Mouse (Mus musculus) forebrain, embryonic 11.5 days (tissue): ENCODE data around the gene Tmem108. TPM values are rescaled to one million over a fixed set of nuclear protein-coding genes. Genes with fewer than 3 reads are reported as not detected.

Experiments used
- ATAC-seq: fragments of 200-750 bp; cut with Nextera tagmentation; replicated peaks from 2 replicates; pipeline ENCODE4 v1.8.0; 2017; ENCODE audit warnings: moderate TSS enrichment; ENCODE audit not compliant: low FRiP score
- DNase-seq: peaks from one replicate; pipeline ENCODE4 v3.0.0-alpha.2; 2017; ENCODE audit warnings: low spot score
- H3K27ac ChIP-seq: fragments of 300-500 bp; sonication (generic); 2 replicates; pipeline ENCODE4 v1.5.1; 2014; ENCODE audit warnings: low read depth, low read length
- H3K27me3 ChIP-seq: fragments of 300-500 bp; sonication (generic); 2 replicates; pipeline ENCODE4 v1.6.1; 2014; ENCODE audit warnings: mild to moderate bottlenecking, low read length, mixed read lengths; ENCODE audit not compliant: control insufficient read depth, insufficient read depth
- H3K36me3 ChIP-seq: fragments of 300-500 bp; sonication (generic); 2 replicates; pipeline ENCODE4 v1.6.1; 2014; ENCODE audit warnings: mild to moderate bottlenecking, low read length, moderate library complexity, mixed read lengths; ENCODE audit not compliant: control insufficient read depth, insufficient read depth
- H3K4me1 ChIP-seq: fragments of 300-500 bp; sonication (generic); replicated peaks from 2 replicates; pipeline ENCODE4 v1.6.1; 2014; ENCODE audit warnings: low read length, mixed read lengths; ENCODE audit not compliant: control insufficient read depth, insufficient read depth
- H3K4me2 ChIP-seq: fragments of 300-500 bp; sonication (generic); 2 replicates; pipeline ENCODE4 v1.6.1; 2014; ENCODE audit warnings: low read depth, mild to moderate bottlenecking, low read length, moderate library complexity, mixed read lengths; ENCODE audit not compliant: severe bottlenecking
- H3K4me3 ChIP-seq: fragments of 300-500 bp; sonication (generic); 2 replicates; pipeline ENCODE4 v1.5.1; 2014; ENCODE audit warnings: low read depth, low read length
- H3K9ac ChIP-seq: fragments of 300-500 bp; sonication (generic); 2 replicates; pipeline ENCODE4 v1.6.1; 2014; ENCODE audit warnings: low read length
- H3K9me3 ChIP-seq: fragments of 300-500 bp; sonication (generic); 2 replicates; pipeline ENCODE4 v1.6.1; 2016; ENCODE audit warnings: low read length, mixed read lengths; ENCODE audit not compliant: control insufficient read depth
- WGBS: fragments of 180-500 bp; shearing (Covaris S2); extraction: QIAGEN DNeasy Blood & Tissue Kit; methylation state at CpG from one replicate; pipeline ENCODE4 v1.1.7; 2014; 5-methylcytosine and 5-hydroxymethylcytosine counted together
- polyA plus RNA-seq: library from polyadenylated mRNA; unstranded; fragments of >200 nt; fragmentation: Nextera tagmentation; extraction: Ambion mirVana; gene quantifications from 2 replicates; pipeline ENCODE4 v1.2.1, GENCODE M21; 2014

Gene Tmem108
- 27.2 and 28.4 TPM in 2 replicates for polyA plus RNA-seq

DNA sequence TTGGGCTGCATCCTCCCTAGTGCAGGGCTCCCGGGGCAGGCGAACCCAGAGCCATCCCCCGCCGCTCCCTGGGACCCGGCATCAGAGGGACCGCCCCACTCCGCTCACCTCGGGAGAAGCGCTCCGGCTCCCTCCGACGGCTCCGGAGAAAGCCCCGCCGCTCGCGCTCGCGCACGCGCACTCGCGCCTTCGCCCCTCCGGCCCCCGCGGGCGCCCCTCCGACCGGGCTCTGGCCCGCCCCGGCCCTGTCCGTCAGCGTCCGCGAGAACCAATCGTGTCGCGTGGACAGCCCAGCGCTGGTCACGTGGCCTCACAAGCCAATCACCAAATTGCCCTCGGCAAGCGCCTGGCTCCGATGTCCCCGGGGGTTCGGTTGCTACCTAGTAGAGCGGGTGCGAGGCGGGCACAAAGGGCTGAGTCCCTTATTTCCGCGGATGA lies at the start of gene Tmem108:
TSS of gene Tmem108 (minus strand) at position 191 of the 438 bp plus-strand sequence.
- H3K36me3 ChIP-seq, result no peaks in the 10 kb centered on the region

DNA sequence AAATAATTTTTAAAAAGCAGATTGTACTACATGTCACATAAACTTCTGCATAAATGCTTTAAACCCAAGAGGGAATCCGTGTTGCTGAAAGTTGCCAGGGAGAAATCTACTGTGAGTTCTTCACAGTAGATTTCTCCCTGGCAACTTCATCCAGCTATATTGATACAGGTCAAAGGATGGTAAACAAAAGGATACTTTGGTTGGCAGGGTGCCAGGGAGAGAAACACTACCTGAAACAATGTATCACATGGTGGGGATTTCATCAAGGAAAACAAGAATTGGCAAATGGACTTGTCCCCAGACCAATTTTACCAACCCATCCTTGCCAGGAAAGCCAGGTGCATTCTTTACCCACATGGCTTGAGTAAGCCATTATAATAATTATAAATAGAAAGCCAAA lies 27.4 kb upstream of the Tmem108 start:
- ATAC-seq (no peak), DNase-seq (no peak)
- Histone ChIP-seq H3K27me3 (no peaks in the 10 kb centered on the region), H3K36me3 (no peaks in the 10 kb centered on the region), H3K4me3 (no peak overlapping the region), H3K9ac (no peak overlapping the region), H3K4me1 (no peaks in the 10 kb centered on the region), H3K9me3 (no peaks in the 10 kb centered on the region), H3K27ac (no peak overlapping the region), H3K4me2 (no peak overlapping the region)
- WGBS, result 76% methylated on average over 1 of the region's 1 CpGs

More for the DNA sequence above, at the start of gene Tmem108:
- Histone ChIP-seq H3K9me3 (no peaks in the 10 kb centered on the region), H3K27ac (no peak within 1 kb of the TSS), H3K27me3 (peaks cover 14% of the 10 kb centered on the region), H3K4me3 (peak within 1 kb of the TSS; percentile 58), H3K4me1 (no peaks in the 10 kb centered on the region; the same call in 1 of the 2 replicates), H3K9ac (peak within 1 kb of the TSS; percentile 74), H3K4me2 (peak within 1 kb of the TSS; percentile 83)
- ATAC-seq (peak; percentile 97), DNase-seq (peak; percentile 96)
- WGBS, result under 1% methylated on average over 51 of the region's 51 CpGs

DNA sequence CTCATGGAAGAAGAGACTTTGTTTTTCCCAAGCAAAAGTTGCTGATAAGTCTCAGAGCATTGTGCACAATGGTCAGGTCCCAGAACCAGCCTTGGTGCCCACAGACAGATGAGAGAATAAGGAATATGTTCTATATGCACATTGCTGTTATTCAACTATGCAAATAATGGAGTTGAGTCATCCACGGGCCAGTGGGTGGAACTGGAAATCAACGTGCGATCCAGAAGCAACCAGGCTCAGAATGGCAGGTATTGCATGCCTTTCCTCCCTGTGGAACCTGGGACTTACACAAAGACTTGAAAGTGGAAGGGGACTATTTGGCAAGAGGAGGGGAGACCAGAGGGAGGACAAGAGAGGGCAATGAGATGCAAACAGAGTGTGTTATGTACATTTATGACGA lies 22.5 kb upstream of the Tmem108 start:
- Histone ChIP-seq H3K4me3 (no peak overlapping the region), H3K9me3 (no peaks in the 10 kb centered on the region), H3K9ac (no peak overlapping the region), H3K4me2 (no peak overlapping the region), H3K36me3 (no peaks in the 10 kb centered on the region), H3K27ac (no peak overlapping the region), H3K4me1 (no peaks in the 10 kb centered on the region), H3K27me3 (no peaks in the 10 kb centered on the region)
- no peak for ATAC-seq
- WGBS, result 96% methylated on average over 4 of the region's 4 CpGs
- DNase-seq, result no peak

DNA sequence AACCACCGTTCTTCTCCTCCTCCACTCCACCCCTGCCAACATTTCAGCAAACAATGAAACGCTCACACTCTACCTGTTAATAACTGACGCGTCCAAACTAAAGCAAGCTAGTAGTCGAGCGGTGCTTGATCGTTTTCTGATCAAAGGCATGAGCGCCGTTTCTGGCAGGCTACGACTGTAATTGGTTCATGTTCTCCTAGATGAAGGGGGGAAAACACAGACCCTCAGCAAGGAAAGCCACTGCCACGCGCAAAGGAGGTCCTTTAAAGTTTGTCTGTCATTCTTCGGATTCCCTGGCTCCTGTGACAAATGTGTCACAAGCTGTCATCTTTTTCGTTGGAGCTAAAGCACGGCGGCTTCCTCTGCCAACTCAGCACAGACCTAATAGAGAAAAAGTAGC lies 21.6 kb upstream of the Tmem108 start:
- Histone ChIP-seq H3K9ac (no peak overlapping the region), H3K27ac (no peak overlapping the region), H3K9me3 (no peaks in the 10 kb centered on the region), H3K27me3 (no peaks in the 10 kb centered on the region), H3K4me2 (no peak overlapping the region), H3K4me3 (no peak overlapping the region), H3K36me3 (no peaks in the 10 kb centered on the region), H3K4me1 (no peaks in the 10 kb centered on the region)
- ATAC-seq (no peak), DNase-seq (no peak)
- 90% methylated on average over 16 of the region's 16 CpGs for WGBS

DNA sequence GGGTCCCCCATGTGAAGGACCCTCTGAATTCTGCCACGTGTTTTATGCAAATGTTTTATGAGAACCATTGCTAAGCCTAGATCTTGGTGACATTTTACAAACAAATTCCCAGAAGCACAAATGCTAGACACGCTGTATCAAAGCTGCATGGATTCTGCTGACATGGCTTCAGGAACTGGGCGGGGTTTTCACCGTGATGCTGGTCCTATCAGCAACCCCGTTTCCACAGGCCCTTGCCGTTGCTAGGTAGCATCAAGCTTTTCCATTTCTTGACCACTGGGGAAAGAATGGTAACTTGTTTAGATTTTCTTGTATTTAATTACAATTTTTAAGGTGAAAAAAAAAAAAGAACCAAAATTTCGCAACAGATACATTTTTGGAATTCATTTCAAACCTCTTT lies 20.7 kb upstream of the Tmem108 start:
- no peaks in the 10 kb centered on the region for H3K9me3 ChIP-seq
- H3K4me2 ChIP-seq, result no peak overlapping the region
- 82% methylated on average over 7 of the region's 7 CpGs for WGBS
- no peaks in the 10 kb centered on the region for H3K27me3 ChIP-seq
- DNase-seq, result no peak
- H3K4me1 ChIP-seq, result no peaks in the 10 kb centered on the region
- H3K9ac ChIP-seq, result no peak overlapping the region
- no peaks in the 10 kb centered on the region for H3K36me3 ChIP-seq
- no peak overlapping the region for H3K27ac ChIP-seq
- H3K4me3 ChIP-seq, result no peak overlapping the region
- no peak for ATAC-seq

DNA sequence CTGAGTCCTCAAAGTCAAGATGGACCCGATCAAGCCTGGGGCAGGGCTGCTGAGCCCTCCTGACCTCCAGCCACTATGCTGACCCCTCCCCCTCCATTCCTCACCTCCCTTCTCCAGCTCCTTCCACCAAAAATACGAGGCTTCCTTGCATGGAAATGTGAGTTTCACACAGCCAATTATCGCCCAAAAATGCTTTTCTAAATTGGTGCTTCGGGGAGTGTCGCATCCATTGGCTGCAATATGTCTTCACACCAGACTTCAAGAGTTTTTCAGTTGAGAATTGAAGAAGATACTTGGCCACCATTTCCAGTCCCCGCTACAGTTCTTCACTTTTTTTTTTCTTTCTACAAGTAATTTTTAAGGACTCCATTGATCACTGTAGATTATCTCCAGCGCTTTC lies 19.8 kb upstream of the Tmem108 start:
- Histone ChIP-seq H3K27me3 (no peaks in the 10 kb centered on the region), H3K36me3 (no peaks in the 10 kb centered on the region), H3K4me2 (no peak overlapping the region), H3K9me3 (no peaks in the 10 kb centered on the region), H3K4me1 (no peaks in the 10 kb centered on the region), H3K4me3 (no peak overlapping the region), H3K27ac (no peak overlapping the region), H3K9ac (no peak overlapping the region)
- no peak for DNase-seq
- WGBS, result 83% methylated on average over 7 of the region's 7 CpGs
- ATAC-seq, result no peak

DNA sequence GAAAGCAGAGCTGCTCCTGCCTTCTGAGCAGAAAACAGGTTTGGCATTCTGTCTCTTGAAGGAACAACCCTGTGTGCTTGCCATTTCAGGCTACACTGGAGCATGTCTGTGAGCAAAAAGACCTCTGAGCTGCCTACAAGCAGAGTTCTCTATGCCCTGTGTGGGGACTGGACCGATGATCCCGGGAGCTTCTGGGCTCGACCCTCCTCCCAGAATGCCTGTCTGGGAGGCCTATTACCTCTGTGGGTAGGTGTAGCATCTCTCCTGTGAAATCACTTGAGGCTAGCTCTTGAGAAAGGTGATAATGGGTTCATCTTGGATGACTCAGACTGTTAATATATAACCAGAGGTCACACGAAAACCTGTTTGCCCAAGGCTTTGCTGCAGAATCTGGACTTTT lies 19.0 kb upstream of the Tmem108 start:
- Histone ChIP-seq H3K4me2 (no peak overlapping the region), H3K4me1 (no peaks in the 10 kb centered on the region), H3K9me3 (no peaks in the 10 kb centered on the region), H3K27me3 (no peaks in the 10 kb centered on the region), H3K9ac (no peak overlapping the region), H3K4me3 (no peak overlapping the region), H3K36me3 (no peaks in the 10 kb centered on the region), H3K27ac (no peak overlapping the region)
- DNase-seq (no peak), ATAC-seq (no peak)
- 83% methylated on average over 4 of the region's 4 CpGs for WGBS

DNA sequence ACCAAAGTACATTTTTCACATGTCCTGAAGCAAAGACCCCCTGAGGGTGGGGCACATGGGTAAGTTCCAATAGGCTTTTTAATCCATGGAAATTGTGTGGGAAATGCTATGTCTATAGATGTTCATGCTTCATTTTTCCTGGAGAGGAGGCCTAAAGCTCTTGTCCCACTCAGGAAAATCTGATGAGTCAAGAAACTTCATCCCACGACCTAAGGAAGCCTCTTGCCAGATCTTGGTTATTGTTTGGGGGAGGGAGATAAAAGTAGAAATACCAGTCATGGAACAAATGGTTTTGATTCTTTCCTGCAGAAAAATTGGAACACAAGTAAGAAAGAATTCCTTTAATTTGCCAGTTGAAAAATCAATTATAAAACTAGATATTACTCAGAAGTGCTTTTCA lies 16.5 kb upstream of the Tmem108 start:
- H3K9ac ChIP-seq, result no peak overlapping the region
- WGBS, result 63% methylated on average over 1 of the region's 1 CpGs
- H3K4me2 ChIP-seq, result no peak overlapping the region
- H3K4me3 ChIP-seq, result no peak overlapping the region
- no peaks in the 10 kb centered on the region for H3K36me3 ChIP-seq
- no peaks in the 10 kb centered on the region for H3K9me3 ChIP-seq
- H3K27me3 ChIP-seq, result no peaks in the 10 kb centered on the region
- H3K4me1 ChIP-seq, result no peaks in the 10 kb centered on the region
- ATAC-seq, result no peak
- H3K27ac ChIP-seq, result no peak overlapping the region
- DNase-seq, result no peak

DNA sequence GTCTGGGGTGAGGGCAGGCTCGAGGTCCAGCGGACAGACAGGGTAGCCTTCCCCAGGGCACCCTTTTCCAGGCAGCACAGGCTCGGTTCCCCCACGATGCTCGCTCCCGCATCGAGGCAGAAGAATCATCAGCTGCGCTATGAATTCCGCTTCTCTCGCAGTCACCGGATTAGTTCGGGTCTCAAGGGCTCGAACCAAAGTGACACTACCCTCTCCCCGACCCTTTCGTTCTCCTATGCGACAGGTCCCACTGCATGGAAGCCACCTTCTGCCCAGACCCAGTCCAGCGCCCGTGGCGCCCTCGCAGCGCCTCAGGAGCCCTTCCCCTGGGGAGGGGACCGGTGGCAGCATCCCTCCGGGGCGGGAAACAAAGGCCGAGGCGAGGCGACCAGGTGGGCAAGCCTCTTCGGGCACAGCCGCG lies 476 bp downstream of the Tmem108 start:
- ATAC-seq (peak; percentile 47), DNase-seq (no peak)
- under 1% methylated on average over 30 of the region's 30 CpGs for WGBS
- Histone ChIP-seq H3K36me3 (no peaks in the 10 kb centered on the region), H3K4me1 (no peaks in the 10 kb centered on the region; the same call in 1 of the 2 replicates), H3K4me2 (peak overlapping the region; percentile 83), H3K4me3 (peak overlapping the region; percentile 58), H3K9me3 (no peaks in the 10 kb centered on the region), H3K9ac (peak overlapping the region; percentile 74), H3K27ac (no peak overlapping the region), H3K27me3 (peaks cover 14% of the 10 kb centered on the region)
